Mouse (Mus musculus): ENCODE measurements at regions not wholly inside any gene's neighbourhood (a gene's known extent, or its start where the extent isn't known, plus 50 kb on each side); places are given as distances from the start of the nearest gene placed in this dataset.

DNA sequence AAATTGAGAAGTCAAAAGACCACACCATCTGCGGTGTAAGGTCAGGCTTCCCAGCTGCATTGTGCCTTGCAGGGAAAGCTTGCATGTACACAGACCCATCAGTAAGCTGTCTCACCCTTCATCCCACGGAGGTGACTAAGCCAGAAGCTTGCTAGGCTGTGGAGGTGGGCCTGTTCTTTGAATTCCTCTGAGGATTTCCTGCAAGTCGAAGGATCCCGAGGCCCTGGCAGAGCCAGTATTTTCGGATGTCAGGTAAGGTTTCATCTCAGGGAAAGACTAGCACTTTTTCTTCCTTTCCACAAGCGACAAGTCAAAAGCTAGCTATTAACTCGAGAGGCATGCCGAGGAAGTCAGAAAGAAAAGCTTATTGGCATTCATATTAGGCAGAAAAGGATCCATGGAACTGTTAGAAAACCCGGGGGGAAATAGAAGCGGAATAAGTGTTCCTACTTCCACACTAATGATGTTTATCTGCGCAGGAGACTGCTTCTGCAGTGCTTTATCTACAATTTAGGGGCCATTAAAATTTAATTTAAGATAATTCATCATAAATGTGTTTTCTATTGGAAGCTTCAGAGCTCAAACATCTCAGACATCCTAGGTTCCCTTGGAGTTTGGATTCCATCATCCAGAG, 148.3 kb upstream of the Atp2b1 start:
- DNase-seq (ENCODE audit: low spot score in 2 of 2), result no peak

GRCm38 (mm10) chr10:98779783-98780182, 134.4 kb upstream of the Atp2b1 start:
- no peak for DNase-seq (ENCODE audit: low spot score in 2 of 2)

GRCm38 (mm10) chr10:98780938-98781337, 133.3 kb upstream of the Atp2b1 start:
- no peak for DNase-seq (ENCODE audit: low spot score in 2 of 2)

GRCm38 (mm10) chr10:98781888-98782351, 132.3 kb upstream of the Atp2b1 start:
- peak in 1 of 2 experiments; percentile 5 for DNase-seq (ENCODE audit: low spot score in 2 of 2)

- DNase-seq (ENCODE audit: low spot score in 2 of 2), result no peak
These were observed 128.8 kb upstream of the Atp2b1 start for GRCm38 (mm10) chr10:98785411-98785810.

- no peak for DNase-seq (ENCODE audit: low spot score in 2 of 2)
These were observed 128.1 kb upstream of the Atp2b1 start for GRCm38 (mm10) chr10:98786089-98786488.

GRCm38 (mm10) chr10:98789763-98790162, 124.4 kb upstream of the Atp2b1 start:
- DNase-seq (ENCODE audit: low spot score in 2 of 2), result no peak

DNA sequence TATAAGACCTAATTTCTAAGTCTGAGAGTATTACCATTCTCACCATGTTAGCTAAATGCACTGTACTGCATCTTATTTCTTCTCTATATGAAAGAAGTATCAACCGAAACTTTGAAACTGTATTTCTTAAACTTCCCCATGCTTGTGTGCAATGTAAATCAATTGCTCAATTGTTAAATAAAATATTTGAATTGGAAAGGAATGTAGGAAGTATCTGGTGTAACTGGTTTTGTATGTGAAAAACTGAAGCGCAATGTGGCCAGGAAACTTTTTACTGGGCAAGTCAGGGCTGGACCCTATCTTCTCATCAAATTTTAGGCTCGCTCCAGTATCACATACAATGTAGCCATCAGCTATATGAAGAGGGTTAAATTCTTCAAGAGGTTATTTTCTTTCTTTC, 123.8 kb upstream of the Atp2b1 start:
- no peak for DNase-seq (ENCODE audit: low spot score in 2 of 2)

- DNase-seq (ENCODE audit: low spot score in 2 of 2), result no peak
These were observed 122.0 kb upstream of the Atp2b1 start for GRCm38 (mm10) chr10:98792019-98792741.

DNA sequence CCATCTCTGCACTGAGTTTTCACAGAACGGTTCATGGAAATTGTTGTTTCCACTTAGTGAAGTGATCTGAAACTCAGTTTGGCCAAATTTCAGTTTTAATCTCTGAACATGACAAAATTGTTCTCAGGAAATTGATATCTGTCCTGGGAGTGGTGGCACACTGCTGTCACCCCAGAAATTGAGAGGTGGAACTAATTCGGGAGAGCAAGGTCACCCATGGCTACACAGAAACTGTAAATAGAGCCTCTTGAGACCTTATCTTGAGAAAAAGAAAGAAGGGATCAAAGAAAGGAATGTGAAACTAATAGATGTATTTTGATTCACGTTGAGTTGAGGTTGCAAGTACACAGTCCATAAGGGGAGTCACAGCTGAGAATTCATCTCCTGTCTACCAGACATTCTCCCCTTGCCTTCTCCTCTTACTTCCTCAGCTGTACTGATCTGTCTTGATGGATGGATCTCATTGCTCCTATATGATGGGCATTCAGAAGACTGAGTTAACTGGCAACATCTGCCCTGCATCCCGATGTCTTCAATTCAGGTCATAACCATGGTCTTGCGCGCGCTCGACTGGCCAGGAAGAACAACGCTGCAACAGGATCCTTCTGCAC, 120.2 kb upstream of the Atp2b1 start:
- no peak for DNase-seq (ENCODE audit: low spot score in 2 of 2)

DNA sequence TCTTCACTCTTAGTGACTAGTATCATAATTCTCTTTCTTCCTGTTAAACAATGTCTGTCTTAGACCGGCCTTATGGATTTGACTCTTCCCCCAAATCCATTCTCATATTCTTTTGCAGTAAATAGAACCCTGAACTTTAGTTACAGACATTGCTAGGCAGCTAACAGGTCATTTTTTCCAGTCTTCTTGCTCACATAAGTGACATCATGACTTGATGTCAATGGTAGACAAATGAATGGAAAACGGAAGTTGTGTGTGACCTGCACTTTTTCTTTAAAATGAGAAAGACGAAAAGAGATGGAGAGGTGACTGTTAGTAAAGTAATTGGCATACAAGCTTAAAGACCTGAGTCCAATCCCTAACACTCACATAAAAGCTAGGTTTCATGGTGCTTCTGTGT, 118.2 kb upstream of the Atp2b1 start:
- DNase-seq (ENCODE audit: low spot score in 2 of 2), result no peak

DNA sequence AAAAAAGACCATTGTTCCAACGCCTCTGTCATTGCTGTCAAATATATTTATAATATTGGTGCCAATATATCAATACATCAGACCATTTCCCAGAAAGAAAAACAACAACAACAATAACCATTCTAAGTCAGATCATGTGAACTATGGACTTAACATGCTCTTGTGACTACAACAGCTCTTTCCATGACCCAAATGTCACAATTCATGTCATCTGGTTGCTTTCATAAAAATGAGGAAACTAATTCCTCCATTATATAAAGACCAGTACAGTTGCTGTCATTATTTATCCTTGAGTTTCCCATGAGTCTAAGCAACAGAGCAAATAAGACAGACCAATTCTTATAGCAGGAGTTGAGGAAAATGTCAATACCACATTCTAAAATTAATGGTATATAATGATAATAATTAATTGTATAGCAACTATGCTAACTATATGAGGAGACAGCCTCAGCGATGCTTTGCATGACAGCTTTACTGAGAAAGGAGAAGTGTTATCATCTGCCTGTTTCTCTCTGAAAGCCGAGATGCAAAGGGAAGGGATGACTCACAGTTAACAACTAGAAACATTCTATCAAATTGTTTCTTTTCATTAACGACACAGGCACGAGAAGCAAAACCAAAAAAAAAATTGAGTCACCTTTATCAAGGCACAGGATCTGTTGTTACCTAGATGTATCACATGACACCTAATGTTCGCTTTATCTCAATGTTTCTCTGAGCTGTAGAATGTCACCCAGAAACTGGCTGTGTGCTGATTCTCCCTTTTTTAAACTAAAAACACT, 115.4 kb upstream of the Atp2b1 start:
- no peak for DNase-seq (ENCODE audit: low spot score in 2 of 2)

DNA sequence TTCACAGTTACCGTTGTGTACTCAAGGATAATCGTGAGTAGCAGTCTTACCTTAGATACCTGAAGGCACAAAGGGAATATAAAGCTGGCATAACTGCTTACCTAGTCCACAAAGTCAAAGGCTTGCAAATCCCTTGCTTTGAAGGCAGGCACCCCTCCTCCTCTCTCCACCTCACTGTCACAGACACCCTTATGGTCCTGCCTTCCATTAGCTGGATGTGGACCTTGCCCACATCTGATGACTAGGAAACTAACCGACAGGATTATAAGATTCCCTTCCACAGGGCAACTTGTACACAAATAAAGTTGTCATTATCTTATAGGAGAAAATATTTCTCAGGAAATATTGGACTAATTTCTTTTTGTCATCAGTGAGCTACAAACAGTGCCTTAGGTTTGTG, 114.4 kb upstream of the Atp2b1 start:
- no peak for DNase-seq (ENCODE audit: low spot score in 2 of 2)

- DNase-seq (ENCODE audit: low spot score in 2 of 2), result no peak
These were observed 113.3 kb upstream of the Atp2b1 start for GRCm38 (mm10) chr10:98800949-98801348.

- no peak for DNase-seq (ENCODE audit: low spot score in 2 of 2)
These were observed 109.2 kb upstream of the Atp2b1 start for GRCm38 (mm10) chr10:98805013-98805412.

GRCm38 (mm10) chr10:98806798-98807535, 107.2 kb upstream of the Atp2b1 start:
- DNase-seq (ENCODE audit: low spot score in 2 of 2), result no peak

- no peak for DNase-seq (ENCODE audit: low spot score in 2 of 2)
These were observed 105.6 kb upstream of the Atp2b1 start for GRCm38 (mm10) chr10:98808644-98809043.

GRCm38 (mm10) chr10:98829051-98829450, 85.2 kb upstream of the Atp2b1 start:
- no peak for DNase-seq (ENCODE audit: low spot score in 2 of 2)

DNA sequence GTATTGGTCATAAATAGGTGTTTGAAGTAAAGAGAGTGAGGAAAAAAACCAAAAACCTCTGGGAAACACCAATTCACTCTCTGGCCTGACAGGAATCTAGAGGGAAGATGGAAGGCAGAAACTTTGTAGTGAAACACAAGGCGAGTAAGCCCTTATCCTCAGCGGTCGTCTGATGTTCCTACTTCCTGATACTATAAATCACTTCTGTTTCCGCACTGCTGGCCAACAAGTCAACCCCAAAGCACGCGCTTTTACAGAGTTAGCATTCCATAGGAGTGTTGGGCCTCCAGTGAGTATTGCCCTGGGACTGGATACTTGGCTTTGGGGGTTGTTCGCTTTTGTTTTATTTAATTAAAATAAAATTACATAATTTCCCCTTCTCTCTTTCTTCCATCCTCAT, 82.7 kb upstream of the Atp2b1 start:
- DNase-seq (ENCODE audit: low spot score in 2 of 2), result no peak

DNA sequence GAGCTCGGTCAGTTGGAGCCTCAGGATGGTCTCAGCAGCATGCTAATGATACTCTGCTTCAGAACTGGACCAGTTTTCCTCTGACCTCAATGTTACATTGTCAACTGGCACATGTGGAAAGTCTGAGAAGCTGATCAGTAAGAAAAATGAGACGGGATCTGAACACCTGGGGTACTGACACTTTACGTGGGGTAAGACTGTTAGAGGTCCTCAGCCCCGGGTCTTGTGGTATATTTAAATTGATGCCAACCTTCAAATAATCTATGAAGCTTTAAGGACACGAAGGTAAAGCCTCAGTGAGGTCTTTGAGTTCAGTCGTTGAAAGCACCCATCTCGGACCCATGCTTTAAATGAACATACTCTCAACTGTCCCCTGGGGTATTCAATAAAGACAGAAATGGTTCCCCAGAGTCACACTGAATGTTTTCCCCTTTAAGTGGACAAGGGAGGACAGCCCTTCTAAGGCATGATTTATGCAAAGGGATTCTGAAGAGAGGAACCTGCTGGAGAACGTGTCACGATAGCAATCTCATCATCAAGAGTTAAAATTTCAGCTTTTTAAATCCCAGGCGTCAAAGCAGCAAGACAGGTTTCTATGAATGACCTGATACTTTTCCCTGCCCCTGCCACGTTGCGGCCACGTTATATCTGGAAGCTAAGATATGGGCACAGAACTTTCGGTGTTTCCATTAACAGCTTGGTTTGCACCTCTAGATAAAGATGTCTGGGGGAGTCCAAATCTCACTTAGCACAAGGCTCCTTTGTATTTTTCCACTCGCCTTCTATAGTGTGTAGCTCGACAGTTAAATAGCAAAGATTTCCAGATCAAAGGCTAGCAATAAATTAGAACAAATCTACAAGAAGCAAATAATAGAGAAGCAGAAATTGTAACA, 76.7 kb upstream of the Atp2b1 start:
- no peak for DNase-seq (ENCODE audit: low spot score in 2 of 2)

Measured in thymus, postnatal 10 days (tissue).